Mouse (Mus musculus): ENCODE measurements around the gene Cyb5d1.

The Cyb5d1 gene

DNA sequence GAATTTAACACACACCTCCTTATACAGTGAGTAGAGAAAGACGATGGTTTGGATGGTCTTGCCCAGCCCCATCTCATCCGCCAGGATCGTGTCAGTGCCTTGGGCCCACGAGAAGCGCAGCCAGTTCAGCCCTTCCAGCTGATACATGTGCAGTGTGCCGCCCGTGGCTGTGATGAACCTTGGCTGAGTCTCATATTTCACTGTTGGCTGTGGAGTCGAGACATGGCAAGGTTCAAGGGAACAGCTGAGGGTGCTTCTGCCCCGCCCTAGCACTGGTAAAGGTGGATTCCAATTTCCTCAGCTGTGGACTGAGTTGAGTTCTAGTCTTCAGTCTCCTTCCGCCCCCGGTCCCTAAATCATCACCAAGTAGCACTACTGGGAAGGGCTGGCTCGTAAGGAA lies 37.7 kb downstream of the Cyb5d1 start:
- no peak for DNase-seq

DNA sequence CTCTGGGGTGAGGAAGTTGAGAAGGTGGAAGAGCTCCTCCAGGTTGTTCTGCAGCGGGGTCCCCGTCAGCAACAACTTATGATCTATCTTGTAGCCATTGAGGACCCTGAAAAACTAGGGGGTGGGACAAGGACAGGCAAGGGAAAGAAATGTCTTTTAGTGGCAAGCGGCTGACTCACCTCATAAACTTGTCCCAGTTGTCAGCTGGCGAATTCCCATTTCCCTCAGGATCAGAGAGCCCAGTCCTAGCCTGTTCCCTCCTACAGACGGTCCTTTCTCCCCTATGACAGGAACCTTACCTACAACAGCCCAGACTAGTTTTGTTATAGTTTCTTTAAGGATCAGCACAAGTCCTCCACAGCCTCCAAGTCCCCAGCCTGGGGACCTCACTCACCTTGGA lies 38.9 kb downstream of the Cyb5d1 start:
- no peak for DNase-seq

DNA sequence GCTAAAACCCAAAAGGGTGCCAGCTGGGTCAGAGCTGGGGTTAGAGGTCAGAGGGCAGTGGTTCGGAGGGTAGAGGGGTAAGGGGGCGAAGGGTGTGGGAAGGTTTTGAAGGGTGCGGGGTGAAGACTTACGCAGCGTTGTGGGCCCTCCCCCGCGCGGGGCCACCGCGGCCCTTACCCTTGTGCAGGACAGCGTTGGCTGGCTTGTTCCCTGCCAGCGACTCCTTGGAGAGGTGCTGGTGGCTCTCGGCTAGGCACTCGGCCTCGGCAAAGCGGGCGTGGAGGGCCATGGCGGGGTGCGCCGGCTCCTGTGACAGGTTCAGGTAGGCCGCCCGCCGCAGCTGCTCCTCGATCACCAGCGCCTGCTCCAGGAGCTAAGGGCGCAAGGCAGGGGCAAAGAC lies 49.0 kb downstream of the Cyb5d1 start:
- no peak for DNase-seq

Measured in kidney, postnatal 10 days (tissue).